Mouse (Mus musculus) midbrain, embryonic 10.5 days (tissue): Measurements from ENCODE around the gene Rnase1. TPM values are rescaled to one million over a fixed set of nuclear protein-coding genes. Genes with fewer than 3 reads are reported as not detected.

ENCODE experiments used
- DNase-seq: peaks from one replicate; pipeline ENCODE4 v3.0.0-alpha.2; 2017; ENCODE audit warnings: low spot score
- H3K27ac ChIP-seq: fragments of 300-500 bp; sonication (generic); replicated peaks from 2 replicates; pipeline ENCODE4 v1.5.1; 2016; ENCODE audit warnings: mild to moderate bottlenecking
- H3K27me3 ChIP-seq: fragments of 300-500 bp; sonication (generic); 2 replicates; pipeline ENCODE4 v1.6.1; 2016; ENCODE audit warnings: low read depth, mild to moderate bottlenecking; ENCODE audit not compliant: poor library complexity, severe bottlenecking
- H3K36me3 ChIP-seq: fragments of 300-500 bp; sonication (generic); 2 replicates; pipeline ENCODE4 v1.6.1; 2016; ENCODE audit warnings: mild to moderate bottlenecking, moderate library complexity
- H3K4me1 ChIP-seq: fragments of 300-500 bp; sonication (generic); 2 replicates; pipeline ENCODE4 v1.6.1; 2016
- H3K4me3 ChIP-seq: fragments of 300-500 bp; sonication (generic); 2 replicates; pipeline ENCODE4 v1.5.1; 2016; ENCODE audit warnings: mild to moderate bottlenecking, moderate library complexity
- H3K9me3 ChIP-seq: fragments of 300-500 bp; sonication (generic); replicated peaks from 2 replicates; pipeline ENCODE4 v1.6.1; 2016; ENCODE audit warnings: mild to moderate bottlenecking
- WGBS: fragments of 180-500 bp; shearing (Covaris S2); methylation state at CpG from one replicate; pipeline ENCODE4 v1.1.7; 2016; 5-methylcytosine and 5-hydroxymethylcytosine counted together
- polyA plus RNA-seq: library from polyadenylated mRNA; unstranded; fragments of >200 nt; fragmentation: Nextera tagmentation; extraction: Ambion mirVana; gene quantifications from 2 replicates; pipeline ENCODE4 v1.2.1, GENCODE M21; 2016

Gene Rnase1
- polyA plus RNA-seq, 1 experiment from 2014 or later: not detected

DNA sequence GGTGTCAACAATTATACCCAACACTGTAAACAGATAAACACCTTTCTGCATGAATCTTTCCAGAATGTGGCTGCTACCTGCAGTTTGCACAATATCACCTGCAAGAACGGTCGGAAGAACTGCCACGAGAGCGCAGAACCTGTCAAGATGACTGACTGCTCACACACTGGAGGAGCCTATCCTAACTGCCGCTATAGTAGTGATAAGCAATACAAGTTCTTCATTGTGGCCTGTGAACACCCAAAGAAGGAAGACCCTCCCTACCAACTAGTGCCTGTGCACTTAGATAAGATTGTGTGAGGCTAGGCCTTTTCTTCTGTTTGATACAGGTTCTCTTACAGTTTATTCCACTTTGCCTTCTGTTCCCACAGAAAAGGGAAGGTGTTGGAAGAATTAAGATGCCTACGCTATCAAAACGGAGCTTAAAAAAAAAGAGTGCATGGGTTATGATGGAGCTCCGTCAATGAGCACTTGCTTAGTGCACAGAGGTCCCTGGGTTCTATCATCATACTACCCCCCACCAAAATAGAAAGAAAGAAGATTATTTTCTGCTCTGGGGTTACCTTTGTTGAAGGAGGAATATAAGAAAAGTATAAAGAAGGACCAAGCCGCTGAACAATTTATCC, 16.2 kb downstream of the Rnase1 start:
- no peak for DNase-seq
- no peak overlapping the region for H3K27ac ChIP-seq
- no peaks in the 10 kb centered on the region for H3K27me3 ChIP-seq
- no peaks in the 10 kb centered on the region for H3K9me3 ChIP-seq
- no peak overlapping the region for H3K4me3 ChIP-seq
- 94% methylated on average over 9 of the region's 9 CpGs for WGBS
- no peaks in the 10 kb centered on the region for H3K4me1 ChIP-seq
- no peaks in the 10 kb centered on the region for H3K36me3 ChIP-seq

DNA sequence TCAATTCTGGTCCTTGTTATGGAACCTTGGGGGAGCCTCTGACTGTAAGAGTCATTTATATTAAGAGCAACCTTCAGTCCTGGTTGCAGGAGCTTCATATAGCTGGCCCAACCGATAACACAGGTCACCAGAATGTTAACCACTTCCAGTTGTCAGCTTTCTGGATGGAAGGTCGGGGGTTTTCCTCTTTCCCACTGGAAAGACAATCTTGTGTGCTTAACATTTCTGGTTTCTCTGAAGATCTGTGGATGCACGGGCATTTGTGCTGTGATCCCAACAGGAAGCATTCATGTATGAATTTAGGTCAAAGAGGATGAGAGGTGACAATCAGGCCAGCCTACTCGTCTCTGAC, 17.0 kb downstream of the Rnase1 start:
- no peak overlapping the region for H3K27ac ChIP-seq
- no peaks in the 10 kb centered on the region for H3K36me3 ChIP-seq
- WGBS: 75% methylated on average over 4 of the region's 4 CpGs
- H3K9me3 ChIP-seq: no peaks in the 10 kb centered on the region
- H3K27me3 ChIP-seq: no peaks in the 10 kb centered on the region
- no peak overlapping the region for H3K4me3 ChIP-seq
- H3K4me1 ChIP-seq: no peaks in the 10 kb centered on the region
- no peak for DNase-seq

DNA sequence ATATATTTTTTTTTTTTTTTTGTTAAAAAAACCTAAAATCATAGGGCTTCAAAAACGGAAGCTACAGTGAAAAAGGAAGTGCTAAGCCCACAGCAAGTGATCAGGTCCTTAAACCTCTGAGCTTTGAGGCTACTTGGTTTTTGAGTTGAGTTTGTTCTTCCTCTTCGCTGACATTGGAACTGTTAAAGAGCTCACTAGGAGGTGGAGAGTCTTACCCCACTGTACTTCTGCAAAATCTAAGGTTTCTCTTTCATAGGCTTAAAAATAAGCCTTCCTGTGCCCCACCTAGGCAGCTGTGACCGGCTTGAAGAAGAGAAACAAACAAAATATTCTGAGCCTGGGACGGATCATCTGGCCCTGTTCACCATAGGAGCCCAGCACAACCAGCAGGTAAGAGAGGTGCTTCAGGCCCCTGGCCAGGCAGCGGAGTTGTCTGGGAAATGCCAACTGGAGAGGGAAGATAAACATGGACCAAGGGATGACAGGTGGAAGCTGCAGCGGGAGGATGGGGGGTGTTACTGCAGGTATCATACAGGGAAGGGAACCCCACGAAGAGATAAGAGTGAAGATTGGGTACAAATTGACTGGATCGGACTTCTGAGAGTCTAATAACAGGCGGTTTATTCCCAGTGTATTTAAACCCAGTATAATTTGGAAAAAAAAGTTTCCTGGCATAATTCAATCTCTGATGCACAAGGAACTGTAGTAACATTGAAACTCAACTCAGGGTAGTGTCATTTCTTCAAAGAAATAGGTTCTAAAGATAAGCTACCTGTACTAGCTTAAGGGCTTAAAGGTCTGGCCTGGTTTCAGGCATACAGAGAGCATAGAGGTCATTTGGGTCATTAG, 17.6 kb downstream of the Rnase1 start:
- H3K27ac ChIP-seq: no peak overlapping the region
- no peaks in the 10 kb centered on the region for H3K27me3 ChIP-seq
- DNase-seq: no peak
- 90% methylated on average over 9 of the region's 9 CpGs for WGBS
- no peak overlapping the region for H3K4me3 ChIP-seq
- no peaks in the 10 kb centered on the region for H3K36me3 ChIP-seq
- no peaks in the 10 kb centered on the region for H3K4me1 ChIP-seq
- H3K9me3 ChIP-seq: no peaks in the 10 kb centered on the region

DNA sequence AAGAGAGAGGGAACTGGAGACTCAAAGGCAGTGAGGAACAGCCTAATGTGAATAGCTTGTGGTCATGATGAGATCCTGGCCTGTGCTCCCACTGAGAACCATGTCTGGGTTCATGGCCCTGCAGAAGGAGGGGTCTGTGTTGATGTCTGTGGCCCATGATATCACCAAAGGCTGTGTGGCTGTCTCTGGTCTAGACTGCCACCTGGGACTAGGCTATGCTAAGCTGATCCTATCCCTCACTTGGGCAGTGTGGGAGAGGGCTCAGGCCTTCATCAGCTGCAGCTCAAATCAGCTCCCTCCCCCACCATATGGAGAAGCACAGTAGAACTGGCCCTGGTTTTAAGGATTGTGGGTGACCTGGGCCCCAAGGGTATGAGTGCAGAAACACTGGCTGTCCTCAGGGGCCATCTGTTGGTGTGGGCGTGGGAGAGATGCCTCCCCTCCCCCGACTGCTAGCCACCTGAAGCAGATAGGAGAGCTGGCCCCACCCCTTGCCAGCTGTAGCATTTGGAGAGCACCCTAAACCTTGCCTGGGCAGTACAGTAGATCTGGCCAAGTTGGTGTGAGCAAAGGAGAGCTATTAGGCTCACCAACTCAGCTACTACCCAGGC, 18.8 kb downstream of the Rnase1 start:
- Histone ChIP-seq H3K27me3 (no peaks in the 10 kb centered on the region), H3K4me3 (no peak overlapping the region), H3K36me3 (no peaks in the 10 kb centered on the region), H3K27ac (no peak overlapping the region), H3K9me3 (no peaks in the 10 kb centered on the region), H3K4me1 (no peaks in the 10 kb centered on the region)
- WGBS: 74% methylated on average over 2 of the region's 2 CpGs
- no peak for DNase-seq

DNA sequence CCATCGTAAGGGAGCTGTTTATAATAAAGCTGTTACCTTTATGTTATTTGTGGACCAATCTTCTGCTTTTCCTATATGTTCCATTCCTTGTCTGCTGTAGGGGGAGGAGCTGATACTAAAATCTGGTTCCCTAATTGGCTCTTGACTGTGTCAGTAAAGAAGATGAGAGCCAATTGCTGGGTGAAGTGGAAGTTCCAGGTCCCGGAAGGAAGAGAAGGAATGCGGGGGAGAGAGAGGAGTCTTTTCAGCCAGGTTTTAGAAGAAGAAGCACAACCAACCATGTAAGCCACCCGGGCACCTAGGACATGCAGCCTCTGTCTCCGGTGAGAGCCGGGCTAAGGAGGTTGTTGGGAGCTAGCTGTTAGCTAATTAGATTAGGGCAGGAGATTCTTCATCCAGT, 20.9 kb downstream of the Rnase1 start:
- 86% methylated on average over 6 of the region's 6 CpGs for WGBS
- H3K27ac ChIP-seq: no peak overlapping the region
- H3K27me3 ChIP-seq: no peaks in the 10 kb centered on the region
- no peak overlapping the region for H3K4me3 ChIP-seq
- H3K9me3 ChIP-seq: no peaks in the 10 kb centered on the region
- H3K36me3 ChIP-seq: no peaks in the 10 kb centered on the region
- H3K4me1 ChIP-seq: peaks cover 4% of the 10 kb centered on the region; the same call in 1 of the 2 replicates
- no peak for DNase-seq

DNA sequence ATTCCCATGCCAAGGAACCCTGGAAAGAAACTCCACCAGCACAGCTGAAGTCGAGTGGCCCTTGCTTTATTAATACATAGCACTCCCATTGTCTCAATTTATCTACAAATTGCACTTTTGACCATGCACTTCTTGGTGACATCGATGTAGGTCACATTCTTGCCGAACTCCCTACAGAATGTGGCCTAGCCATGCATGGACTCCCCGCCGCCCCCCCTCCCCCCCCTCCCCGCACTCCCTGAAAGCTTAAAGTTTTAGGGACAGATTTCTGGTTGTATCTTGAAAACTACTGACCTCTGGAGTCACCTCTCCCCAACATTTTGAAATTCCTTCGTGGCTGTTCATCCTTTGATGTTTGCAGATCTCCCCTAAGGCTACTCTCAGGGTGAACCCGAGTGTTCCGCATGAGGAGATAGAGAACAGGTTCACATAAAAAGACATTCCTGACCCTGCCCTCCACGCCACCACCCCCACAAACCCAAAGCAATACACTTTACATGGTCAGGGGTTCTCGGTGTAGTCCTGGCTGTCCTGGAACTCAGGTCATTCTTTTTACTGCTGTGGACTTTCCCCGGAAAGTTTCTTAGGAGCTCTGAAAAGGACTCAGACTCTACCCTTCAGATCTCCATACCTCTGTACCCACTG, 32.5 kb downstream of the Rnase1 start, which contains the start of gene Eddm3b:
Eddm3b (plus strand) TSS at position 511 of the 645 bp plus-strand sequence.
- H3K36me3 ChIP-seq: no peaks in the 10 kb centered on the region
- WGBS: 38% methylated on average over 12 of the region's 12 CpGs
- H3K4me1 ChIP-seq: peaks cover 7% of the 10 kb centered on the region; the same call in 1 of the 2 replicates
- no peaks in the 10 kb centered on the region for H3K27me3 ChIP-seq
- no peaks in the 10 kb centered on the region for H3K9me3 ChIP-seq
- H3K27ac ChIP-seq: no peak within 1 kb of the TSS
- H3K4me3 ChIP-seq: no peak within 1 kb of the TSS
- DNase-seq: no peak

DNA sequence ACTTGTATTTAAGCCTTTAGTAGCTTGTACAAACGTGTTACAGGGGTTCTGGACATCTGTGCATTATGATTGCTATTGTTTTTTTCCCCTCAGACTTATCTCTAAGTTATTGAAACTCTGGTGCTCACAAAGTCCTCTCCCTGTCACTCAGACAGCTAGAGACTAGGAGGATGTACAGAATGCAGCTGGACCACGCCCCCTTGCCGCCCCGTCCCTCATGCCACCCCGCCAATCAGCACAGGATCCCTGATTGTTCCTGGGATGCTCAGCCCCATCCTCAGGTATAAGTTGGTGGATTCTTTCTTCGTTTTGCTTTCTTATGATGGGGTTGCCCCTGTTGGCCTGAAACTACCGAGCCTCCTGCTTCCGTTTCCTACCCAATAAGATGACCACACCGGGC, 33.1 kb downstream of the Rnase1 start:
- H3K9me3 ChIP-seq: no peaks in the 10 kb centered on the region
- peaks cover 7% of the 10 kb centered on the region; the same call in 1 of the 2 replicates for H3K4me1 ChIP-seq
- DNase-seq: no peak
- no peaks in the 10 kb centered on the region for H3K36me3 ChIP-seq
- 39% methylated on average over 9 of the region's 9 CpGs for WGBS
- no peaks in the 10 kb centered on the region for H3K27me3 ChIP-seq
- no peak overlapping the region for H3K27ac ChIP-seq
- no peak overlapping the region for H3K4me3 ChIP-seq

DNA sequence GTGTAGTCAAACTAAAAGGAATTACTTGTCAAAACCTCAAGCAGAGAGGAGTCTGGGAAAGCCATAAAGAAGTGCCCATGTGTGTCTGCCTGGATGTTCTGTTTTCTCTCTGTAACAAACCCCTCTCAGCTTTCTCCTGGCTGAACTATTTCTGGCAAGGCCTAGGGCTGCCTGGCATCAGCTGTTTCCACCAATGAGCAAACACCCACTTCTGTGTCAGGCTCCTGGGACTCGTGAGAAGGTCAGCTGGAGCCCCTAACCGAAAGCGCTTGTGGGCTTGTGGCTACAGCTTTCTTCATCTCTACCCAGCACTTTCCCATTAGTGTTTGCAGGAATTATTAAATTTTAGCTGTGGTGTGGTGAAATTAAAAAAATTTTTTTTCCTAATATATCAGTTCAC, 34.6 kb downstream of the Rnase1 start:
- 82% methylated on average over 3 of the region's 3 CpGs for WGBS
- H3K9me3 ChIP-seq: no peaks in the 10 kb centered on the region
- no peak overlapping the region for H3K27ac ChIP-seq
- H3K4me3 ChIP-seq: no peak overlapping the region
- DNase-seq: no peak
- H3K27me3 ChIP-seq: no peaks in the 10 kb centered on the region
- H3K36me3 ChIP-seq: no peaks in the 10 kb centered on the region
- peaks cover 7% of the 10 kb centered on the region; the same call in 1 of the 2 replicates for H3K4me1 ChIP-seq

DNA sequence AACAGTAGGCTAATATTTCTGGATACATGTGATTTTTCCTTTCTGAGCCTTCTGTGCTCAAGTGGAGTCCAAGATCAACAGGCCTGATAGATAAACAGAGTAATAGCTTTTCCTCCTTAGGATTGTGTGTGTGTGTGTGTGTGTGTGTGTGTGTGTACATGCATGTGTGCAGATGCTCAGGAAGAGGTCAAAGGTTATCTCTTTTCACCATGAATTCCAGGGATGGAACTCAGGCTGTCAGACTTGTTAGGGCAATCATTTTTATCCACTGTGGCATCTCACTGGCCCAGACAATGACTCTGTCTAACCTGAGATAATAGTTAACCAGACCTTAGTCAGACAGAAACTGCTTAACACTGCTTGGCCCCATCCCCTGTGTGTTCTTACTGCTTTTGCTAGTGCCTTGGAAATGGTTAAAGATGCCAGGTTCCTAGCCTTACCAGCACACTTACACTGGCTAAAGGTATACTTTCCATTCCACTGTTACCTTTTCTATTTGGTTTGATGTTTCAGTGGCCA, 40.1 kb downstream of the Rnase1 start:
- Histone ChIP-seq H3K4me3 (no peak overlapping the region), H3K27ac (no peak overlapping the region)

DNA sequence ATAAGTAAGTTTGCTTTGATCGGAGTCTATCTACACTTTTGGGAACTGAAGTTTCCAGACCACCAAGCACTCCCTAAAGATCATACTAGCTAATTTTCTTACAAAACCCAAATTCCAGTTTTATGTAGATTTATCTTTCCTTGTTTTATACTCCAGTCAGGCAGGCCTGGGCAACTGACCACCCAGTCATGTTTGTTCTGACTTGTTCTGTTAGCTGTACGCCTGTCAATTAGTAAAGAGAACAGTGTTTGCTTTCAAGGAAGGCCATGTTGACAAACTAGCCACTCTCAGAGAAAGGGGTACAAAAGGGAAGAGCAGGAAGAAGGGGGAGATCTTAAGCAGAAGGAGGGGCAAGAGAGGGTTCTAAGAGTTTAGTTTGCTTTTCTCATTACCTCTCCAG, 42.2 kb downstream of the Rnase1 start:
- WGBS: 96% methylated on average over 2 of the region's 2 CpGs
- Histone ChIP-seq H3K4me1 (no peaks in the 10 kb centered on the region), H3K36me3 (no peaks in the 10 kb centered on the region), H3K27ac (no peak overlapping the region), H3K9me3 (no peaks in the 10 kb centered on the region), H3K4me3 (no peak overlapping the region), H3K27me3 (no peaks in the 10 kb centered on the region)
- DNase-seq: no peak

More for the DNA sequence above, 40.1 kb downstream of the Rnase1 start:
- Histone ChIP-seq H3K9me3 (no peaks in the 10 kb centered on the region), H3K27me3 (no peaks in the 10 kb centered on the region), H3K4me1 (no peaks in the 10 kb centered on the region), H3K36me3 (no peaks in the 10 kb centered on the region)
- DNase-seq: no peak

DNA sequence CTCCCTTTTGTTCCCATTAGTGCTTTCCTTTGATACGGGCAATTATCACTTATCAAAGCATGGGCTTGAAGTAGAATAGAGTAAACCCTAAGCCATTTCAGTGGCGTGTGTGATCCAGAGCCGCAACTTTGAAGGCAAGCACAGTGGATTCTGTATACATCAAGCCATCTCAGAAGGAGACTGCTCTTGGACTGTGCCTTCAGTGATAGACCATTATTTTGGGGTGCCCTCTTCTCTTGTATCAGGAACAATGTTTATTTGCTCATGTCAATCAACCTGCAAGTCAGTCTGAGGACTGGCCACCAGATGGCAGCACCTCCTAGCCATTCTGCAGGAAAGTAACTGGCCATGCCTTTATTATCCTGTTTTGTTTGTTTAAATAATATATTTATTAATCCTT, 43.4 kb downstream of the Rnase1 start:
- Histone ChIP-seq H3K4me1 (no peaks in the 10 kb centered on the region), H3K36me3 (no peaks in the 10 kb centered on the region), H3K27ac (no peak overlapping the region), H3K27me3 (no peaks in the 10 kb centered on the region), H3K9me3 (no peaks in the 10 kb centered on the region), H3K4me3 (no peak overlapping the region)
- 68% methylated on average over 3 of the region's 3 CpGs for WGBS
- peak; percentile 61 for DNase-seq

DNA sequence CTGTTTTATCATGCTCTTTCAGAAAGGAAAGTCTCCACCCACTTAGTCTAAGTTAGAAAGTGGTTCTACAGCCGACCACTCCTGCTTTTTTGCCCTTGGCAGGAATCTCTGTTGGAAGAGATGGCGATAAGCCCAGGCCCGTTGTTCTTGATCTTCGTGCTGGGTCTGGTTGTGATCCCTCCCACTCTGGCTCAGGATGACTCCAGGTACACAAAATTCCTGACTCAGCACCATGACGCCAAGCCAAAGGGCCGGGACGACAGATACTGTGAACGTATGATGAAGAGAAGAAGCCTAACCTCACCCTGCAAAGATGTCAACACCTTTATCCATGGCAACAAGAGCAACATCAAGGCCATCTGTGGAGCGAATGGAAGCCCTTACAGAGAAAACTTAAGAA, 45.3 kb downstream of the Rnase1 start:
- Histone ChIP-seq H3K27me3 (no peaks in the 10 kb centered on the region), H3K4me1 (no peaks in the 10 kb centered on the region), H3K9me3 (no peaks in the 10 kb centered on the region), H3K27ac (no peak overlapping the region), H3K4me3 (no peak overlapping the region), H3K36me3 (no peaks in the 10 kb centered on the region)
- 87% methylated on average over 9 of the region's 9 CpGs for WGBS
- DNase-seq: no peak
